Mouse (Mus musculus): ENCODE results near the gene Cfap65. TPM values are rescaled to one million over a fixed set of nuclear protein-coding genes. Genes with fewer than 3 reads are reported as not detected.
A peak's percentile ranks its signal among the peaks of the same experiment; 100 is the strongest.

Cfap65 gene
- total RNA-seq (2021) = not detected
- long read RNA-seq, experiment 1 = 0 reads
- long read RNA-seq, experiment 2 = 0 reads

DNA sequence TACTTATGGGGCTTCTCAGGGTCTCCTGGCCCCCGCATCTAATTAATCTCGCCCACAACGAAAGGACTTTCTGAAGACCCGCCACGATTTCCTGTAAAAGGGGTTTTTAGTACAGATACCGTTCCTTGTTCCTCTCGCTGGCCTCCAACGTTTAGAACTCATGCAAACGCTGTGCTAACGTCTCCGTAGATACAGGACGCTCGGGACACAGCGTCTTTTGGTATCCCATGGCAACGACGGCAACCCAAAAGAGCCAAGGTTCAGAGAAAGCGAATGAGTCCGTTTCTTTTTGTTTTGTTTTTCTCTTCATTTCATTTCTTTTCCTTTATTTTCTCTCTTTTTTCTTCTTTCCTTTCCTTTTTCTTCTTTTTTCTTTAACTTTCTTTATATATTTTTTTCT is at the start of gene Cfap65:
TSS of gene Cfap65 (minus strand) at position 198 of the 400 bp plus-strand sequence.
- no peak for DNase-seq

GRCm38 (mm10) chr1:74977001-74977400 is 41.6 kb upstream of the Cfap65 start:
- DNase-seq = no peak

- DNase-seq = no peak
Measured at GRCm38 (mm10) chr1:74975936-74976335, 40.5 kb upstream of the Cfap65 start.

DNA sequence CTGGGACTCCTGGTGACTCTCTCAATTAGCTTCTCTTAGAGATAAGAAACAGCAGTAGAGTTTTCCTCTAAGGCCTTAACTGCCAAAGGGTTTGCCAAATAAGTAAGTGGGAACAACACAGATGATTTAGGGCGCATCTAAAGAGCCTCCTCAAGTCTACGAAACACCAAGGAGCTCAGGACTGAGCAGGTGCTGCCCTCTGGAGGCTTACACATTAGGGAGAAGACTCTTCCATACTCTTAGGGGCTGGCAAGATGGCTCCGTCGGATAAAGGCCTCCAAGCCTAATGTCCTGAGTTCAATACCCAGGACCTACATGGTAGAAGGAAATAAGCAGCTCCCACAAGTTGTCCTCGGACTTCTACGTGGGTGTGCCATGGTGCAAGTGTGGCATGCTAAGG is 38.2 kb upstream of the Cfap65 start:
- DNase-seq = no peak

GRCm38 (mm10) chr1:74971353-74972050 is 36.1 kb upstream of the Cfap65 start:
- no peak for DNase-seq

GRCm38 (mm10) chr1:74967962-74968580 is 32.7 kb upstream of the Cfap65 start:
- no peak for DNase-seq

- peak; percentile 80 for DNase-seq
Measured at GRCm38 (mm10) chr1:74964494-74965215, 29.3 kb upstream of the Cfap65 start.

GRCm38 (mm10) chr1:74962853-74963227 is 27.4 kb upstream of the Cfap65 start:
- DNase-seq = no peak

DNA sequence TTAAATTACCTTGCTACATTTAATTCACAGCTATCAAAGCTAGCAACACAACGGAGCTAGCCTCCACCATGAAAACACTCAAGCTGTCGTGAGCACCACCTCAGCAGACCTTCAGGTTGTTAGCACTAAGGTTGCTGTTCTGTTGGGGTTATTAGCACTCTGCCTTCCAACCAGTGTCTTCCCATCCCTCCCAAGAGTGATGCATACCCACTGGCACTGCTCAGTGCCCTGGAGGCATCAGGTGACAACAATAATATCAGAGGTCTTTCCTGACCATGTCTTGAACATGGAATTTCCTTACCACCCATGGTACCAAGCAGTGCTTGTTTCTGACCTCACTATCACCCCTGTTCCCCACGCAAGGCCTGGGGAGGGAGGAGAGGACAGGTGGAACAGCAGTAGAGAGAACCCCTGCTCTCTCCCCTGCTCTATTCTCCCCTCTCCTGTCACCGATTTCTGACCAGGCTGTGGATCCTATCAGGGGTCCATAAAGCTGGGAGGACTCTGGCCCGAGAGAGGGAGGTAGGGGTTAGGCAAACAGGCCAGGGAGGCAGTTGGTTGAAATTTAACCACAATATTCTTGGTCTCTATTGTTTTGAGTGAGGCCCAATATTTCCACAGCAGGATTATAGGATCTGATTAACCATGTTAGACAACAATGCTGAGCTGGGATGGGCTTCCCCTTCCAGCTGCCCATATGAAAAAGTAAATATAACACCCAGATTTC is 26.9 kb upstream of the Cfap65 start:
- DNase-seq = no peak

- DNase-seq = no peak
Measured at GRCm38 (mm10) chr1:74961722-74962121, 26.3 kb upstream of the Cfap65 start.

GRCm38 (mm10) chr1:74960059-74960458 is 24.7 kb upstream of the Cfap65 start:
- DNase-seq = no peak

GRCm38 (mm10) chr1:74951556-74952210 is 16.3 kb upstream of the Cfap65 start, which contains the start of gene Ihh:
Gene Ihh (minus strand): TSS chr1:74951672.
- no peak for DNase-seq

DNA sequence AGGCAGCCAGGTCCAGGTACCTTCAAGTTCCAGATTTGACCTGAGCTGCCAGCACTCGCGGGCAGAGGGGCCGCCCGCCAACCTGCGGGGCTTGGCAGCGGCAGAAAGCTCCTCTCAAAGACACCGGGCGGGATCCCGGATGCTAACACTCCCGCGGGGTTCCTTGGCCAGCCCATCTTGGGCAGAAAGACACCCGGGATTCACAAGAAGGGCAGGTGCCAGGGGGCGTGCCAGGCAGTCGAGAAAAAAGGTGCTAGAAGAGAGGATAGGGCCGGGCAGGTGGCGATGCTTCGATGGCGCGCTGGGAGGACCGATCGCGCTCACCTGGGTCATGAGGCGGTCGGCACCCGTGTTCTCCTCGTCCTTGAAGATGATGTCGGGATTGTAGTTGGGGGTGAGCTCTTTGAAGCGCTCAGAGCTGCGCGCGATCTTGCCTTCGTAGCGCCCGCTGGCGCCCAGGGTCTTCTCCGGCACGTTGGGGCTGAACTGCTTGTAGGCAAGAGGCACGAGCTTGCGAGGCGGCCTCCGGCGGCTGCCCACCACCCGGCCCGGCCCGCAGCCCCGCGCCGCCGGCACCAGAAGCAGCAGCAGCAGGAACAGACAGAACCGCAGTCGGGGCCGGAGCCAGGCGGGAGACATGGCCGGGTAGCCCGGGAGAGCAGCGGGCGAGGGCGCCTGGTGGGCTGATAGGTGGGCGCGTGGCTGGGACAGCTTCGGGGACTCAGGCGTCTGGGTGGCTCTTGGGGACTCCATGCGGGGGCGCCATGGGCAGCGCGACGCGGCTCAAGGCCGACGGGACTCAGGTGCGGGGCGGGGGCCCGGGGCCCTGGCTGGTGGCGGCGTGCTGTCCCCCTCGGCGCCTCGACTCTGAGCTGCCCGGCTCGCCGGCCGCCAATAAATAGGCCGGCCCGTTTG is 15.4 kb upstream of the Cfap65 start:
- DNase-seq = no peak

- no peak for DNase-seq
Measured at GRCm38 (mm10) chr1:74950066-74950465, 14.7 kb upstream of the Cfap65 start.

GRCm38 (mm10) chr1:74949666-74950050 is 14.3 kb upstream of the Cfap65 start:
- DNase-seq = peak; percentile 57

GRCm38 (mm10) chr1:74948784-74949665 is 13.6 kb upstream of the Cfap65 start:
- DNase-seq = peak; percentile 64

- peak; percentile 27 for DNase-seq
Measured at GRCm38 (mm10) chr1:74947986-74948670, 12.7 kb upstream of the Cfap65 start.

GRCm38 (mm10) chr1:74941651-74942360 is 6.4 kb upstream of the Cfap65 start:
- DNase-seq = no peak

DNA sequence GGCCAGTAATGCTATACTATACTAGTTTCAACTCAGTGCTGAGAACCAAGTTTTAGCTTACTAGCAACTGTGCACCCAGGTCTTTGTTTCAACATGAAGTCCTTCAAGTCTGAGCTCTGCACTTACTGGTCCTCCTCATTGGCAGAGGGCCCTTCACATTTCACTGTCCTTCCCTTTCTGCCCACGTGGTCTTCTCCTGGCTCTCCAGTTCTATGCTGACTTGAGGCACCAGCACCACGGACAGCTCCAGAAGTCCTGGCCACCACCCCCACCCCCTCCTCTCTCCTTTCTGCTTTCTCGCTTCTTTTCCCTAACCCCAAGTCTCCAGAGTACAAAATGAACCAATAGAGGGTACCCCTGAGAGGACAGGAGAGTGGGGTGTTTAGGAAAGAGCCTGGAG is 4.4 kb upstream of the Cfap65 start:
- DNase-seq = no peak

Data from gastrocnemius, postnatal 10 days (tissue).